Mouse (Mus musculus) E14TG2a.4 (cell line): ENCODE measurements around the gene Atp5e.

Experiments
- H3K27me3 ChIP-seq: 2 replicates; pipeline ENCODE4 v1.6.1; 2014; ENCODE audit warnings: low read length, control low read depth; ENCODE audit not compliant: insufficient read depth
- H3K36me3 ChIP-seq: 2 replicates; pipeline ENCODE4 v1.6.1; 2014; ENCODE audit warnings: low read length, control low read depth; ENCODE audit not compliant: insufficient read depth
- H3K4me1 ChIP-seq: replicated peaks from 2 replicates; pipeline ENCODE4 v1.6.1; 2014; ENCODE audit warnings: low read depth, low read length, control low read depth
- H3K4me3 ChIP-seq: replicated peaks from 2 replicates; pipeline ENCODE4 v1.5.1; 2014; ENCODE audit warnings: mild to moderate bottlenecking, low read length
- H3K9me3 ChIP-seq: 2 replicates; pipeline ENCODE4 v1.6.1; 2014; ENCODE audit warnings: low read length, control low read depth
- CTCF ChIP-seq: conservative IDR thresholded peaks from 2 replicates; pipeline ENCODE4 v1.5.1; 2014; ENCODE audit warnings: low read length
- NANOG ChIP-seq: IDR thresholded peaks from 2 replicates; pipeline ENCODE4 v1.6.1; 2014; ENCODE audit warnings: borderline replicate concordance, low read length, mixed read lengths
- POU5F1 ChIP-seq: IDR thresholded peaks from 2 replicates; pipeline ENCODE4 v1.6.1; 2014; ENCODE audit warnings: low read length, borderline replicate concordance

Atp5e gene

GRCm38 (mm10) chr2:174443046-174443445 lies 20.9 kb downstream of the Atp5e start:
- TF ChIP-seq POU5F1 (no peak), NANOG (no peak), CTCF (no peak)
- Histone ChIP-seq H3K4me3 (no peak overlapping the region), H3K9me3 (no peaks in the 10 kb centered on the region), H3K27me3 (peaks cover 39% of the 10 kb centered on the region), H3K36me3 (no peaks in the 10 kb centered on the region), H3K4me1 (peaks cover 21% of the 10 kb centered on the region)

DNA sequence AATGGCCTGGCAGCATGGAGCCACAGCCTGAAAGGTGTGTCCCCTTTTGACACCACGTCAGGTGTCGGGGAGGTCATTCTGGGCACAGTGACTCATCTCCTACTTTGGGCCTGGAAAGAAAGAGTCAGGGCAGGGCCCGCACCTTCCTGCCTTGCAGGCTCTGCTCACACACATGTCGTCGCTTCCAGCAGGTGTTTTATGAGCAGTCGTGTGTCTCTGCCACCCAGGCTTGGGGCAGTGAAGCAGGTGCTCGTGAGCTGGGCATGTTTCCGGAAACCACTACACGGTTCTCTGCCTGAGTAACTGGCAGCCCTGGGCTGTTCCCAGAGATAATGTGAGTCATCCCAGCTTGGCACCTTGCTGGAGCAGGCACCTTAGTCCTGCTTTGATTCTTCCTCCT lies 21.4 kb downstream of the Atp5e start:
- no peak overlapping the region for H3K4me3 ChIP-seq
- no peak for TF ChIP-seq POU5F1
- TF ChIP-seq NANOG: no peak
- no peak for TF ChIP-seq CTCF
- peaks cover 36% of the 10 kb centered on the region for H3K27me3 ChIP-seq

GRCm38 (mm10) chr2:174441898-174442297 lies 22.0 kb downstream of the Atp5e start:
- H3K4me1 ChIP-seq: peaks cover 32% of the 10 kb centered on the region
- TF ChIP-seq NANOG (no peak), POU5F1 (no peak)
- peaks cover 32% of the 10 kb centered on the region for H3K27me3 ChIP-seq
- H3K4me3 ChIP-seq: no peak overlapping the region
- H3K9me3 ChIP-seq: no peaks in the 10 kb centered on the region
- H3K36me3 ChIP-seq: peaks cover 9% of the 10 kb centered on the region

More for the DNA sequence above, 21.4 kb downstream of the Atp5e start:
- Histone ChIP-seq H3K36me3 (peaks cover 3% of the 10 kb centered on the region; the same call in 1 of the 2 replicates), H3K9me3 (no peaks in the 10 kb centered on the region), H3K4me1 (peaks cover 27% of the 10 kb centered on the region)

GRCm38 (mm10) chr2:174439961-174440360 lies 23.9 kb downstream of the Atp5e start:
- peaks cover 14% of the 10 kb centered on the region for H3K27me3 ChIP-seq
- H3K4me1 ChIP-seq: peaks cover 50% of the 10 kb centered on the region
- peaks cover 25% of the 10 kb centered on the region for H3K36me3 ChIP-seq
- no peak overlapping the region for H3K4me3 ChIP-seq
- no peaks in the 10 kb centered on the region for H3K9me3 ChIP-seq
- no peak for TF ChIP-seq POU5F1
- TF ChIP-seq NANOG: no peak
- no peak for TF ChIP-seq CTCF

DNA sequence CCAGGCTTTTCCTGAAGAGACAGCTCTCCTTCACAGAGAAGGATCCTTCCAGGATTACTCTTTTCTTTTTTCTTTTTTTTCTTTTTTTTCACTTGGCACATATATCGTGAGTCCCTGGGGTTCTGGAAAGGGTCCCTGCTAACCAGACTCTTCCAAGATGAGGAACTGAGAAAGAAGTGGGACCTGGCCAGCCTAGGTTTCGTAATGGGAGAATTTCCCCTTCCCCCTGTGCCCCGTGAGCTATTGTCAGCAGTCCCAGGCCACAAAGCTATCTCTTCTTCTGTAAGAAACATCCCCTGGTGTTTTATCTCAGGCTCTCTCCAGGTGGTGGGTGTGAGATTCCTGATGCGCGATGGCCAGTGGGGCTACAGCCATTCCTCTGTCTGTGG lies 24.5 kb downstream of the Atp5e start:
- Histone ChIP-seq H3K4me3 (peak overlapping the region; percentile 79; the same call in 1 of the 2 replicates), H3K36me3 (peaks cover 30% of the 10 kb centered on the region), H3K27me3 (peaks cover 13% of the 10 kb centered on the region), H3K4me1 (peaks cover 55% of the 10 kb centered on the region), H3K9me3 (no peaks in the 10 kb centered on the region)
- TF ChIP-seq NANOG (no peak), CTCF (no peak), POU5F1 (no peak)

DNA sequence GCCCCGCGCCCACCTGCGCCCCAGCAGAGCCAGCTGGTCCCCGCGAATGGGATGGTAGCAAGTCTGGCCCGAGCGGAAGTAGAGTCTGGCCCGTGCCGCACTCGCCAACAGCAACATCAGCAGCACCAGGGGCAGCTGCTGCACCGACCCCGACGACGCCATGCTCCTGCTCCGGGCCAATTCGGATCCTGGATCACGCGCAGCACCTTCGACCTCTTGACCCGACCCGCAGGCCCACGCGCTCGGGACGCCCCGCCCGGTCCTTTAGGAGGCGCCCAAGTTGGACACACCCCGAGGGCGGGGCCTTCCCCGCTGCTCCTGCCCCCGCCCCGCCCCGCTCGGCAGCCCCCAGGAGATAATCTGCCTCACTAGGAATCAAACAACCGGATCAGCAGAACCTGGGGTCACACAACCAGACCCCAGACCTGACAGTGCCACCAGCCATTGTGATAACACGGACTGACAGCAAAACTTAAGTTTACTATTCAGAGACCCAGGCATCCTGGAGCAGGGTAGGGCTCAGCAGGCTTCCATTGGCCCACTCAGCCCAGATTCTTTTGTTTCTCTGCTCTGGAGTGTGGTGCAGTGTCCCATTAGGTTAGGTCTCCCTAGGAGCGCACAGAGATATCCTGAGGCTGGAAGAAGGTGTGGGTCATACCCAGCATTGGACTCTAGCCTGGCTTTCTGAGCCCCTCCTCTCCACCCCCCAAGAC lies 25.0 kb downstream of the Atp5e start, which contains the start of gene Ctsz:
Gene Ctsz, minus strand, starts transcription at position 303 of the 713 bp plus-strand sequence.
- Histone ChIP-seq H3K4me1 (peaks cover 60% of the 10 kb centered on the region), H3K4me3 (peak within 1 kb of the TSS; percentile 79), H3K36me3 (peaks cover 30% of the 10 kb centered on the region), H3K27me3 (peaks cover 8% of the 10 kb centered on the region), H3K9me3 (no peaks in the 10 kb centered on the region)
- TF ChIP-seq POU5F1 (no peak), NANOG (no peak), CTCF (no peak)

- H3K4me1 ChIP-seq: peaks cover 68% of the 10 kb centered on the region
- H3K36me3 ChIP-seq: peaks cover 36% of the 10 kb centered on the region
- H3K9me3 ChIP-seq: no peaks in the 10 kb centered on the region
- peak overlapping the region; percentile 79 for H3K4me3 ChIP-seq
- peaks cover 3% of the 10 kb centered on the region; the same call in 1 of the 2 replicates for H3K27me3 ChIP-seq
- TF ChIP-seq CTCF (no peak), POU5F1 (no peak), NANOG (no peak)
Observed at GRCm38 (mm10) chr2:174438181-174438580, 25.7 kb downstream of the Atp5e start.

- Histone ChIP-seq H3K4me1 (peaks cover 70% of the 10 kb centered on the region), H3K36me3 (peaks cover 42% of the 10 kb centered on the region), H3K9me3 (no peaks in the 10 kb centered on the region), H3K27me3 (no peaks in the 10 kb centered on the region), H3K4me3 (peak overlapping the region; percentile 79)
- TF ChIP-seq POU5F1 (no peak), NANOG (no peak), CTCF (no peak)
Observed at GRCm38 (mm10) chr2:174437697-174437982, 26.3 kb downstream of the Atp5e start.
